Mouse (Mus musculus) 416B (cell line): Measurements from ENCODE around the gene Gm19684.
A peak's percentile ranks its signal among the peaks of the same experiment; 100 is the strongest.
"Not testable (repeated sequence)": the region's sequence is repeated elsewhere in the genome, so short reads cannot be mapped to it uniquely, and the experiment has no call there.

Experiments
- DNase-seq: peaks from one replicate; pipeline ENCODE4 v3.0.0; 2011; ENCODE audit warnings: low read depth

Gene Gm19684

GRCm38 (mm10) chr17:36121352-36122020 is at the start of gene Gm19684:
Gene Gm19684, plus strand, starts transcription at chr17:36121678.
- peak; percentile 96 for DNase-seq

GRCm38 (mm10) chr17:36081901-36082300 is 39.6 kb upstream of the Gm19684 start:
- DNase-seq: not testable (repeated sequence)

GRCm38 (mm10) chr17:36082519-36083232 is 38.8 kb upstream of the Gm19684 start:
- DNase-seq: not testable (repeated sequence)

- DNase-seq: no peak
These were observed 38.1 kb upstream of the Gm19684 start for GRCm38 (mm10) chr17:36083266-36083869.

GRCm38 (mm10) chr17:36083870-36084451 is 37.5 kb upstream of the Gm19684 start:
- DNase-seq: no peak

- DNase-seq: not testable (repeated sequence)
These were observed 35.5 kb upstream of the Gm19684 start for GRCm38 (mm10) chr17:36085976-36086375.

GRCm38 (mm10) chr17:36091933-36092332 is 29.5 kb upstream of the Gm19684 start:
- DNase-seq: not testable (repeated sequence)

GRCm38 (mm10) chr17:36092520-36092919 is 29.0 kb upstream of the Gm19684 start:
- not testable (repeated sequence) for DNase-seq

- DNase-seq: no peak
These were observed 27.5 kb upstream of the Gm19684 start for GRCm38 (mm10) chr17:36093936-36094335.

GRCm38 (mm10) chr17:36099603-36100002 is 21.9 kb upstream of the Gm19684 start:
- not testable (repeated sequence) for DNase-seq

GRCm38 (mm10) chr17:36102091-36102490 is 19.4 kb upstream of the Gm19684 start:
- DNase-seq: not testable (repeated sequence)

- DNase-seq: not testable (repeated sequence)
These were observed 11.3 kb upstream of the Gm19684 start for GRCm38 (mm10) chr17:36110129-36110528.

- not testable (repeated sequence) for DNase-seq
These were observed 10.6 kb upstream of the Gm19684 start for GRCm38 (mm10) chr17:36110641-36111509.

- DNase-seq: peak; percentile 66
These were observed 10.0 kb upstream of the Gm19684 start for GRCm38 (mm10) chr17:36111510-36111868.

- peak; percentile 58 for DNase-seq
These were observed 7.4 kb upstream of the Gm19684 start for GRCm38 (mm10) chr17:36113979-36114593.

GRCm38 (mm10) chr17:36116545-36116944 is 4.9 kb upstream of the Gm19684 start:
- DNase-seq: not testable (repeated sequence)

- not testable (repeated sequence) for DNase-seq
These were observed 639 bp upstream of the Gm19684 start for GRCm38 (mm10) chr17:36120839-36121238.

GRCm38 (mm10) chr17:36124111-36124510 is 2.6 kb downstream of the Gm19684 start:
- DNase-seq: not testable (repeated sequence)

GRCm38 (mm10) chr17:36128525-36128924 is 7.0 kb downstream of the Gm19684 start:
- DNase-seq: not testable (repeated sequence)

GRCm38 (mm10) chr17:36128968-36129817 is 7.7 kb downstream of the Gm19684 start, which contains the start of gene Gm7030:
Gene Gm7030, minus strand, starts transcription at chr17:36129425.
- not testable (repeated sequence) for DNase-seq
